Mouse (Mus musculus): ENCODE data around the gene 4930550C14Rik. TPM values are rescaled to one million over a fixed set of nuclear protein-coding genes. Genes with fewer than 3 reads are reported as not detected.

The 4930550C14Rik gene
- 0.84 and 0.87 TPM in 2 replicates for polyA plus RNA-seq (2015; fragmentation: Nextera tagmentation; extraction: Ambion mirVana)

DNA sequence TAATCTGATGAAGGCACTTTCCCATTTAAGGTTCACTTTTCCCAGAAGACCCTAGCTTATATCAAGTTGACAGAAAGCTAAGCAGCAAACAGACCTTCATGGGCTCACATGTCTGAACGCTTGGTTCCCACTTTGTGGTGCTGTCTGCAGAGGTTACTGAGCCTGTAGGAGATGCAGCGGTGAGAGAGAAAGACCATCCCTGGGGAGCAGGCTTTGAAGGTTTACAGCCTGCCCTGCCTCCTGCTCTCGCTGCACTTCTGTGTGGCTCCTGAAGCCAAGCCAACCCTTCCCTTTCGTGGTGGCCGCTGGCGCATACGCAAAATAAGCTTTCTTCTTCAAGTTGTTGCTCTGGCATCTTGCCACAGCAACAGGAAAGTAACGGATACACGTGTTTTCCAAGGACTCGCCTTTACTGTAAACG is at the start of gene 4930550C14Rik:
Gene 4930550C14Rik (plus strand): TSS at position 35 of the 421 bp plus-strand sequence.

DNA sequence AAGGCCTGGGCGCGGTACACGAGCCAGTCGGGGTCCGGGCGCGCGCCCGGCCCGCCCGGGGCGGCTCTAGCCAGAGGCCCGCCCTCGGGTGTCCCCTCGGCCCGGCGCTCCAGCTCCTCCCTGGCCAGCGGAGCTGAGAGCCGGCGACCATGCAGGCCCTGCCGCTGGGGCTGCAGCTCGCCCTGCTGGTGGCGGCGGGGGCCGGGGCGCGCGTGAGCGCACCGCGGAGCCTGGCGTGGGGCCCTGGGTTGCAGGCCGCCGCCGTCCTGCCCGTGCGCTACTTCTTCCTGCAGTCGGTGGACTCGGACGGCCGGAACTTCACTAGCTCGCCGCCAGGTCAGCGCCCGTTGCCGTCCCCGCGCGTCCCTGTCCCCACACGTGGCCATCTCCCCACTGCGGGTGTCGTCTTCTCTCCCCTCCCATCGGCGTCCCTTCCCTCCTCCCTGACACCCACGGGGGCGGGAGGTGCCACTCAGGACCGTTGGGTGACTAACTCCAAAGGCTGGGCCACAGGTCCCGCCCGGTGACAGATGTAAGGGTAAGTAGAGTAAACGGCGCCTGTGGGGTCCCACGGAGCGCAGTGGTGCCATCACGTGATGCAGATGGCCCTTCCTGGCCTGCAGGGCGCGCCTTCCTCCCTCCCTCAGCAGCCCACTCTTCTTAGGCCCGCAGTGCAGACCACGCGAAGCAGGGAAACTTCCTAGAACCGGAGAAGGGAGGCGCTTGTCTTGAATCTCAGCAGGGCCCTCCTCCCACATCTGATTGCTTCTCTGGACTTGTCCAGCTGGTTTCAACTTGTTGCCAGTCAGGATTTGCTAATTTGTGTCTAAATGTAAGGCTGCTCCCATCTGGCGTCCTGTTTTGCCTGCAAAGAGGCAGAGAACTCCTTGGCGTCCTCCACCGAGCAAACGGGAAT is 17.9 kb upstream of the 4930550C14Rik start, which contains the start of gene Kdelc2:
Gene Kdelc2 (plus strand): TSS at position 75 of the 916 bp plus-strand sequence.

Small RNA genes lying within 50 kb of the gene (microRNA-seq; reads per million reads assigned to microRNA genes)
- not detected for gene Mir130c

Other genes starting within 250 kb of the 4930550C14Rik start
- gene Ddx10, start 154.3 kb upstream of the 4930550C14Rik start, polyA plus RNA-seq (2015; fragmentation: Nextera tagmentation; extraction: Ambion mirVana), result 19.5 and 20.0 TPM in 2 replicates
- gene Exph5, start 100.7 kb upstream of the 4930550C14Rik start, polyA plus RNA-seq (2015; fragmentation: Nextera tagmentation; extraction: Ambion mirVana), result 0.54 and 0.74 TPM in 2 replicates
- 9.5 and 10.9 TPM in 2 replicates for gene Kdelc2, start 18.3 kb upstream of the 4930550C14Rik start, polyA plus RNA-seq (2015; fragmentation: Nextera tagmentation; extraction: Ambion mirVana)
- gene Atm, start 134.4 kb downstream of the 4930550C14Rik start, polyA plus RNA-seq (2015; fragmentation: Nextera tagmentation; extraction: Ambion mirVana), result 4.6 and 5.5 TPM in 2 replicates
- gene Npat, start 134.7 kb downstream of the 4930550C14Rik start, polyA plus RNA-seq (2015; fragmentation: Nextera tagmentation; extraction: Ambion mirVana), result 6.6 and 7.1 TPM in 2 replicates
- 192 and 199 TPM in 2 replicates for gene Acat1, start 208.1 kb downstream of the 4930550C14Rik start, polyA plus RNA-seq (2015; fragmentation: Nextera tagmentation; extraction: Ambion mirVana)

Data from neural tube, postnatal 0 days (tissue).